Mouse (Mus musculus): Measurements from ENCODE around the gene Gpatch8. TPM values are rescaled to one million over a fixed set of nuclear protein-coding genes. Genes with fewer than 3 reads are reported as not detected.
A peak's percentile ranks its signal among the peaks of the same experiment; 100 is the strongest.

Gpatch8 gene
- 10 to 100 TPM; 46.6 to 55.7 TPM for total RNA-seq (2021)

DNA sequence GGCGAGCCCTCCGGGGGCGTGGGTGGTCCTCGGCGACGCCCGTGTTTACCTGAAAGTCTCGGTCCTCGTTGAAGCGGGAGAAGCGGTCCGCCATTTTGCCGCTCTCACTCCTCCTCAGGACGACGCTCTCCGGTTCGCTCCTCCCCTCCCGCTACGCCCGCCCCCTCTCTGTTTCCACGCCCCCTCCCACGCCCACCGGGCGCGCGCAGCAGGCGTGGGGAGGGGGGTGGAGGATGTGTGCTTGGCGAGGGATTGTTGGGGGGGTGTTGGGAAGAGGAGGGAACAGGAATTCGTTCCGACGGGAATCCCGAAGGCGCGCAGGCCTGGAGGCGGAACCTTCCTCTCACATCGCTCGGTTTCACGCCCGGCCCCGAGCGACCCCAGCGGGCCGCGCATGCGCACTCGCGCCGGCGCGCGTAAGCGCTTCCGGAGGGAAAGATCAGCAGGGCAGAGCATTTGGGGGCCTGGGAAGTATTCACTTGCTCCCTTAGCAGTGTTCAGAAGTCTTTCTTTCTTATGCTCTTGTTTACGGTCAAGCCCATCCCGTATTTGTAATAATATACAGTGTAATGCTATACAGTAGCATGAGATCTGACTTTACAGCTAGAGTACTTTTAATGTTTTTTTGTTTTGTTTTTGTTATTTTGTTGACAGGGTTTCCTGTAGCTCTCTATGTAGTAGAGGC, at the start of gene Gpatch8:
Gene Gpatch8 (minus strand): TSS at position 362 of the 685 bp plus-strand sequence.
- peak; percentile 91 to 96 for DNase-seq (ENCODE audit: low spot score in 2 of 2)
- intact Hi-C loops (cut with DNase I): loop anchor here (5.0 kb wide), 1 partner anchor 69 kb away; no protein-coding TSS in a partner anchor

DNA sequence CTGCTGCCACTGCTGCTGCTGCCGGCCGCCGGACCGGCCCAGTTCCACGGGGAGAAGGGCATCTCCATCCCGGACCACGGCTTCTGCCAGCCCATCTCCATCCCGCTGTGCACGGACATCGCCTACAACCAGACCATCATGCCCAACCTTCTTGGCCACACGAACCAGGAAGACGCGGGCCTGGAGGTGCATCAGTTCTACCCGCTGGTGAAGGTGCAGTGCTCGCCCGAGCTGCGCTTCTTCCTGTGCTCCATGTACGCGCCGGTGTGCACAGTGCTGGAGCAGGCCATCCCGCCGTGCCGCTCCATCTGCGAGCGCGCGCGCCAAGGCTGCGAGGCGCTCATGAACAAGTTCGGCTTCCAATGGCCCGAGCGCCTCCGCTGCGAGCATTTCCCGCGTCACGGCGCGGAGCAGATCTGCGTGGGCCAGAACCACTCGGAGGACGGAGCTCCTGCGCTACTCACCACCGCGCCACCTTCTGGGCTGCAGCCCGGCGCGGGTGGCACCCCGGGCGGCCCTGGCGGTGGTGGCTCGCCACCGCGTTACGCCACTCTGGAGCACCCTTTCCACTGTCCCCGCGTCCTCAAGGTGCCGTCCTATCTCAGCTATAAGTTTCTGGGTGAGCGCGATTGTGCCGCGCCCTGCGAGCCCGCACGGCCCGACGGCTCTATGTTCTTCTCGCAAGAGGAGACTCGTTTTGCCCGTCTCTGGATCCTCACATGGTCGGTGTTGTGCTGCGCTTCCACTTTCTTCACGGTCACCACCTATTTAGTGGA, 48.8 kb upstream of the Gpatch8 start:
- peak; percentile 35 to 41 for DNase-seq (ENCODE audit: low spot score in 2 of 2)
- intact Hi-C loops (cut with DNase I): no loop called here

DNA sequence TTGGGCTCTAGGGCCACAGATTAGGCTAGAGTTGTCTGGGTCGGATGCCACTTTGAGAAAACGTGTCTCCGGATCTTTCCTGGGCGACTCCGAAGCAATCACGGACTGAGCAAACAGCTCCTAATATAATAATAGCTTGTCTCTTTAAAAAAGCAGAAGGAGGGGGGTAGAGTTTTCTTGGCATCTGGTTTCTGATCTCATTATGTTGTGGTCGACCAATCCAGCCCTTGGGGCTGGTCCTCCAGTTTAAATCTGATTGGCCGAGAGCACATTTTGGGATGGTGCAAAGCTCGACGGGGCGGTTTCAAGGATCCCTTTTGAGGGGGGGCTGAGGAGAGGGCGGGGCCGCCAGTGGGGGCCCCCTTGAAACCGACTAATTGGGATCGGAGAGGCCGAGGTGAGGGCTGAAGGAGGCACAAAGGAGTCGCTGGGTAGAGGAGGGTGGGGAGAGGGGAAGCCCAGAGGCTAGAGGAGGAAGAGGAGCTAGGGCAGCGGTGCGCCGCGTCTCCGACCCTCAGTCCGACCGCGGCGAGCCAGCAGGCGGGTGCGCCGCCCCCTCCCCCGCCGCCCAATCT, 47.9 kb upstream of the Gpatch8 start, which contains the start of gene Fzd2:
Gene Fzd2 (plus strand): TSS at position 387 of the 575 bp plus-strand sequence.
- peak; percentile 57 to 85 for DNase-seq (ENCODE audit: low spot score in 2 of 2)
- intact Hi-C loops (cut with DNase I): no loop called here

DNA sequence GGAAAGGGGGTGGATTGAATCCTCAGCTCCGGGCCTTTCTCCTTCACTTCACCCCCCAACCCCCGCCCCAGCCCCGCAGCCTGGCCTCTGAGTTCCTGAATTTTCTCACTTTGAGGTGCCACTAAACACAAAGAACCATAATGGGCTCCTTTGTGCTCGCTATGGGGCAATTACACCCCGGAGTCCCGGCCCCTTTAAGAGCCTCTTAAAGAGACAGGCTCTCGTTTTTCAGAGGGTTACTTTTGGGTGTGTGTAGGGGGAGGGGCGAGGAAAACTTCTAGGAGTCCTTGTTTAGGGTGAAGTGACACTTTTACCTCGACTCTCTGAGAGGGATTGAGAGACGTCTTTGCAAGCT, 47.3 kb upstream of the Gpatch8 start:
- DNase-seq (ENCODE audit: low spot score in 2 of 2): peak in 1 of 2 experiments; percentile 29
- intact Hi-C loops (cut with DNase I): no loop called here

DNA sequence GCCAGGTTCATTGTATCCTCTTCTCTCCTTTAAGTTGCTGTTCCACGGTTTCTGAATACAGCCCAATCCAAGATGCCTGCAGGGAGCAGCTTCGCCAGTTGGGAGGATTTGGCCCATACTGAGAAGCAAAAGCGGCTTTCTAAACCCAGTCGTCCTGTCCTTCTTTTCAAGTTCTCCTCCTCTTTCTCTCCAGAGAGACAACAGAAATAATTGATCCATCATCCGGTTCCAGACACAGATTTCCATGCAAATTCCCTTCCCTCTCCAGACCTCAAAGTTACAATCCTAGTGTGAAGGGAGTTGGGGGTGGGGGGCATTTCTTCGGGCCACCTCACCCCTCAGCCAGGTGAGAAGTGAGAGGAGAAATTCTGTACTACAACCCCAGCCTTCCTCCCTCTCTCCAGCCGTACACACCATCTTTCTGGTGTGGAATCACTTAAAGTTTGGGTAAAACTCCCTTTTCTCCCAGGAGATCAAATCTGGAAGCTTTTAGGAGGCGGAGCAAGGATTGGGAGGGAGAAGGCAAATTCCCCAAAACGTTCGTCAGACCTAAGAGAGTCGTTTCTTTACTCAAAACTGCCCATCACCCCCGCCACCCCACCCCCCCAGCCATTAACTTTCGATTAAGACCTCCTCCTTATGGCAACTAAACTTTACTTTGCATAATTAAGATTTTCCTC, 46.8 kb upstream of the Gpatch8 start:
- DNase-seq (ENCODE audit: low spot score in 2 of 2): no peak
- intact Hi-C loops (cut with DNase I): no loop called here

DNA sequence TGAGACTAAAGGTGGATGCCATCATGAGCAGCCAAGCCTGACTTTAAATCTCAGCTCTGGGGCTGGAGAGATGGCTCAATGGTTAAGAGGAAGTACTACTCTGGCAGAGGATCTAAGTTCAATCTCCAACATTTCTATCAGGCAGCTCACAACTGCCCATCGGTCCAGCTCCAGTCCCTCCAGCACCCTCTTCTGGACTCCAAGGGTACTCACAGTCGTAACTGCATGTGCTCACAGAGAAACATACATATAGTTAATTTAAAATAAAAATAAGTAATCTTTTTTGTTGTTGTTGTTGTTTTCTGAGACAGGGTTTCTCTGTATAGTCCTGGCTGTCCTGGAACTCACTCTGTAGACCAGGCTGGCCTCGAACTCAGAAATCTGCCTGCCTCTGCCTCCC, 43.7 kb upstream of the Gpatch8 start:
- intact Hi-C loops (cut with DNase I): loop anchor here (10.0 kb wide), 1 partner anchor 225 kb away; no protein-coding TSS in a partner anchor
- DNase-seq (ENCODE audit: low spot score in 2 of 2): no peak

DNA sequence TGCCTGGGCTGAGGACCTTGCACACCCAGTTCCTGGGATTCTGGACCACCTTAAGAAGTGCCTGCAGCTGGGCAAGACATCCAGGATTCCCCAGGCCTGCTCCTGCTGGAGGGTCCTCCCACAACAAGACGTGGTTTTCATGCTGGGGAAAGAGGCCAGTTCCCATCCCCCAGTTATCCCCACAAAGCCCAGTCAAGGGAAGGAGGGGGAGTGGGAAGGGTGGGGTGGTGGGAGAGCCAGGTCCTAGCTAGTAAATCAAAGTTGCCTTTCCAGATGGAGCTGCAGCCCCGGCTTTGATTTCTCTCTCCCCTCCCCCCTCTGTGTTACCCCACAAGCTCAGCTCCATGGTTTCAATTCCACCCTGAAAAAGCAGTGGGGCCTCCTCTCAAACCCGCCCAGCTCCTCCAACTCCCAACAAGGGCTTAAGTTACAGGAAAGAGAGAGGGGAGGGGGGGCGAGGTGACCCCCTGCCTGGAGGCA, 39.2 kb upstream of the Gpatch8 start:
- intact Hi-C loops (cut with DNase I): loop anchor here (10.0 kb wide), 1 partner anchor 221 kb away; no protein-coding TSS in a partner anchor

DNA sequence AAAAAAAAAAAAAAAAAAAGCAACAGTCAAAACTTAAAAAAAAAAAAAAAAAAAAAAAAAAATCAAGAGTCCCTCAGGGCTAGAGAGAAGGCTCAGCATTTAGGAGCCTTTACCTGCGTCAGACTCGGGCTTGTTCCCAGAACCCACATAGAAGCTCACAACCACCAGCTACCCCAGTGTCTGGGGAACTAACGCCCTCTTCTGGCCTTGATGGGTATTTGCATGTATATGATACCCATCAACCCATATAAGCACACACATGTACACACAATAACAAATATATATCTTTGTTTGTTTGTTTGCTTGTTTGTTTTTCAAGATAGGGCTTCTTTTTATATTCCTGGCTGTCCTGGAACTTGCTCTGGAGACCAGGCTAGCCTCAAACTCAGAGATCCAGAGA, 31.4 kb upstream of the Gpatch8 start:
- DNase-seq (ENCODE audit: low spot score in 2 of 2): no peak
- intact Hi-C loops (cut with DNase I): no loop called here

More for the DNA sequence above, 39.2 kb upstream of the Gpatch8 start:
- no peak for DNase-seq (ENCODE audit: low spot score in 2 of 2)

DNA sequence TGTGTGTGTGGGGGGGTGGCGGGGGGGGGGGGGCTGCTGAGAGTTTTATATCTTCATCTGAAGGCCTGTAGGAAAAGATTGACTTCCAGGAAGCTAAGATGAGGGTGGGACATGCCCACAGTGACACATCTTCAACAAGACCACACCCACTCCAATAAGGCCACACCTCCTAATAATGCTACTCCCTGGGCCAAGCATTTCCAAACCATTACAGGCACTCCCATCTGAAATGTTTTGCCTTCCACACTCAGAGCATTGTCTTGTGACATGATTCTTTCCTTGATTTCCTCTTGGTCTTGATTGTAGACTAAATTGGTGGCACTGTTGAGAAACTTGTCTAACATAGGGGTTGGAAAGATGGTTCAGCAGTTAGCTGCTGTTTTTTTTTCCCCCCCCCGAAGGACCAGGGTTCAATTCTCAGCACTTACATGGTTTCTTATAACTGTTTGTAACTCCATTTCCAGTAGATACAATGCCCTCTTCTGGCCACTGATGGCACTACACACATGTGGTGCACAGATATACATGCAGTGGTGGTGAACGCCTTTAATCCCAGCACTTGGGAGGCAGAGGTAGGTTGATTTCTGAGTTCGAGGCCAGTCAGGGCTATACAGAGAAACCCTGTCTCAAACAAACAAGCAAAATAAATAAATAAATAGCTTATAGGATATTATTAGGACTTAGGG, 30.4 kb upstream of the Gpatch8 start:
- intact Hi-C loops (cut with DNase I): no loop called here
- DNase-seq (ENCODE audit: low spot score in 2 of 2): no peak

DNA sequence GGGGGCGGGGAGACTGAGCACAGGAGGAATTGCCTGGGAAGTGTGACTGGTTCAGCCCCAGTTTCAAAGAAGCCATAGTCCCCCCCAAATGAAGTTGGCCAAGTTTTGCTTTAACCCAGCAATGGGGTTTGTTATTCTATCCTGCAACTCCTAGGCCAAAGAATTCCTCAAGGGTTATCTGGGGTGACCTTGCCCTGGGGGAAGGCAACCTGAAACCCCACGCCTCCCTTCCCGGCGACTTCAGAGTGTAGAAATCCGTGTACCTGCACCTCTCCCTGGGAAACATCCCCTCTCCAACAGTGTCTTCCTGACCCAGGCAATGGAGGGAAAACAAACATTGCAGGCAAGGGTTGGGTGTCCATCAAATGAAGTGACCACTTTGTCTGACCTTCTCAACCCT, 26.5 kb upstream of the Gpatch8 start:
- intact Hi-C loops (cut with DNase I): no loop called here
- no peak for DNase-seq (ENCODE audit: low spot score in 2 of 2)

DNA sequence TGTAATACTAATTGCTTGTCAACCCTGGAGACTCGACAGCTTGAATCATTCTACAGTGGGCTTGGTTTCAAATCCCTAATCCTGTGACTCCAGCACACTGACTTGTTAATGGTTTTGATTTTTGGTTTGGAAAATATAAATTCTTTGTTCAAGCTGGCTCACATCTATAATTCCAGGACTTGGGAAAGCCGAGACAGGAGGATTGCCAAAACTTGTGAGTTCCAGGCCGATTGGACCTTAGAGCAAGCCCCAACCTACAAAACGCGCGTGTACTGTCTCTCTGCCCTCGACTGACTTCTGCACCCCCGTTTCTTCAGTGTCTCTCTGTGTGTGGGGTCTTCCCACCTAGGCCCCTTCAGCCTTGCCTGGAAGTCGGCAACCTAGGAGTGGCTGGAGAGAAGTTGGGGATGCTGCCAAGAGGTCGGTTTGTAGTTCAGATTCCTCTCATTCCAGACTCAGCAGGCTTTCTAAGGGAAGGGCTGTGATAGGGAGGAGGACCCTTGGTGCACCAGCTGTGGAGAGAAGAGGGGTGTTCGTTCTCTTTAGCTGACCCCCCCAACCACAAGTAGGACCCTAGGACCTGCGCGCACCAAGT, 25.9 kb upstream of the Gpatch8 start:
- no peak for DNase-seq (ENCODE audit: low spot score in 2 of 2)
- intact Hi-C loops (cut with DNase I): no loop called here

DNA sequence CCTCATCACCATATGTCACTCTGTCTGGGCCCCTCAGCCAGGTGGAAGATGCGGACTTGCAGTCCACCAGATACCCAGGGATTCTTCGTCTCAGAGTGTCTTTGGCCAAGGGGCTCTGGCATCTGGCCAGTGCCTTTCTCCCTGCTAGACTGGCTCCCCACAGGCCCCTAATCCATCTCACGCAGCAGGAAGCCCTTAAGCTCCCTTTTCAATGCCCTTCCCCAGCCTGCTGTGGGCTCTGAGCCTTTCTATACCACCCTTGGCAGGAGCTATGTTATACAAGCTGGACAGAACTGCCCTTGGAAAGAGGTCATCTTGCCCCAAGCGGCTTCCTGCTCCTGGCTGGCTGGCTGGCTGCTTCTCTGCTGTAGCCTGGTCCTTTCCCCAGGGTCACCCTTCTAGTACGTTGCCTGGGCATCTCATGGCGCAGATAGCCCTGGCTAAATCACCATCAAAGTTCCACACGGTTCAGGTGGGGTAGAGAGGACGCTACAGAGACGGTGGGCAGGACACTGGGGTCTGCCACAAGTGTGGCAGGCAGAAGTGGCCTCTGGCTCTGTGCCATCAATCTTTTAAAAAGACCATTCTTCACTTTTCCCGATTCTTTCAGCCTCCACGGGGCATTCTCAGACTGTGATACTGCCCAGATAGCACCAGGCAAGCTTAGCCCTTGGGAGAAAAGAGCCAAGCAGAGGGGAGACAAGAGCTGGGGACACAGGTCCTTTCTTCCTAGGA, 25.3 kb upstream of the Gpatch8 start:
- no peak for DNase-seq (ENCODE audit: low spot score in 2 of 2)
- intact Hi-C loops (cut with DNase I): no loop called here

DNA sequence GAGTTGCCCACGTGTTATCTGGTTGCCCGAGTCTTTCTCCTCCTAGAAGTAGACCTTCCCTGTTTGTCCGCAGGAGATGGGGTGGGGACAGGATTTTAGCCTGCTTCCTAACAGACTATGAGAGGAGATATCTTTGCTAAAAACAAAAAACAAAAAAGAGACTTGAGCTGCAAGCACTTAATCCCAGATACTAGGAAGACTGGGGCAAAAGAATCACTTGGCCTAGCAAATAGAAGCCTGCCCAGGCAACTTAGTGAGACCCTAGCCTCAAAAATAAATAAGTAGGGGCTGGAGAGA, 23.8 kb upstream of the Gpatch8 start:
- intact Hi-C loops (cut with DNase I): no loop called here
- no peak for DNase-seq (ENCODE audit: low spot score in 2 of 2)

DNA sequence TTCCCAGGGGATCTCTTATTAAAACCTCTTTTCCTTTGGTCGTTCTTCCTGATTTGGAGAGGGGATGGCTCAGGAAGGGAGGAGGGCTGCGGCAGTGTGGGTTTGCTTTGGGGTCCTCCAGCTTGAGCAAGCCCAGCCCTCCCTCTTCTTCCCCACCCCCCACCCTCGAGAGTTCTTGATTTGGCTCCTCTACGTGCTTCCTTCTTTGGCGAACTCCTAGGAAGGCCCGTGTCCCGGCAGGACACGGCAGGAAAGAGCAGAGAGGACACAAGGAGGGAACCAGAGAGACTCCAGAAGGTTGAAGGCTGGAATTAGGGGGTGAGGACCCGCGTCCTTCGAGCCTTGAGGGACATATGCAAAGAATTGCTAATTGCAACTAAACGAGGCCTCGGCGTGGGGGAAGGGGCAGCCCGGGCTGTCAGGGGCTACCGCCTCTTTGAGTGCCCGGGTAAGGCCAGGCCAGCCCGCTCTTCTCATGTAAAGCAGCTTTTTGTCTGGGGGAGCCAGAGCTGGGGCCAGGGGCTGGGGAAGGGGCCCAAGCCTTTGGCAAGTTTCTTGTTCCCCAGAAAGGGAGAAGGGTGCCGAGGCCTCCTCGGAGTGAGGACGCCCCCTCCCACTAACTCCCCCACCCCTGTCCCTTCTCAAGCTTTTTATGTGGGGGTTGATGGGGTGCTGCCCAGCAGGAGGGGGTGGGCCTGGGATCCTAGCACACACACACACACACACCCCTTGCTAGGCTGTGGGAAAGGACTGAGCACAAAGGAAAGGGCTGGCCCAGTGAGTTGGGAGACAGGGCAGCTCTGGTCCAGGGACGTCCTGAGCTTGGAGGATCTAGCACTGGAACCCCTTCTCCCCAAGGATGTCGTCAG, 23.2 kb upstream of the Gpatch8 start, which contains the start of gene Gm11627:
Gene Gm11627 (minus strand): TSS at position 297 of the 869 bp plus-strand sequence.
- DNase-seq (ENCODE audit: low spot score in 2 of 2): peak; percentile 8 to 33
- intact Hi-C loops (cut with DNase I): no loop called here

DNA sequence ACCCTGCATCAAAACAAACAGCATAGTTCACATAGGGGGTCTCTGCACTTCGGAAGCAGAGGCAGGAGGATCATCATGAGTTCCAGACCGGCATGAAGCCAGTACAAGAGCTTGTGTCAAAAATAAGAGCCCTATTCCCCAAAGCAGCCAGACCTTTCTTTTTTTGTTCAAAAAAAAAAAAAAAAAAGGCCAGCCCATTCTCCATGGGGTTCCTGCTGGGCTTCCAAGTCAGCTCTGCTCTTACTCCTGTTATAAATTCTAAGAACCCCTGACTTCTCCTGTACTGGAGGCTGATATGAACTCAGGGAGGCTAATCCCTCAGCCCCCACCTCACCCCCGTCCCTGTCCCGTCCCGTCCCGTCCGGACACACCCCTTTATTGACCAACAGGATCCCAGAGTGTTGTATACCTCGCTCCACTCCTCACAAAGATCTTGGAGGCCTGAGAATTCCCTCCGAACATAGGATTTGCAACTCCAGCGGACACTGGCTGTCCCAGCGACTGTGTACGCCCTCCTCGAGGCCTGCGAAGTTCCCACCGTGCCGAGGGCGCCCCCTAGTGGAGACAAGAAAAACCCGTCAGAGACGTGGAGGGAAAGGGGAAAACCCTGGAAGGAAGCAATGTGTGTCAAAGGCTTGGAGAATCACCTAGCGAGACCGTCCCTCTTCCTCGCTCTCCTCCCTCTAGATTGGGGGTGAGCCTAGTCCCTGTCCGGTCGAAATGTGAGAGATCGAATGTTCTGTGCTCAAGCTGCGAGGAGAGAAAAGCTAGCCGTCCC, 22.3 kb upstream of the Gpatch8 start:
- peak; percentile 48 to 66 for DNase-seq (ENCODE audit: low spot score in 2 of 2)
- intact Hi-C loops (cut with DNase I): no loop called here

DNA sequence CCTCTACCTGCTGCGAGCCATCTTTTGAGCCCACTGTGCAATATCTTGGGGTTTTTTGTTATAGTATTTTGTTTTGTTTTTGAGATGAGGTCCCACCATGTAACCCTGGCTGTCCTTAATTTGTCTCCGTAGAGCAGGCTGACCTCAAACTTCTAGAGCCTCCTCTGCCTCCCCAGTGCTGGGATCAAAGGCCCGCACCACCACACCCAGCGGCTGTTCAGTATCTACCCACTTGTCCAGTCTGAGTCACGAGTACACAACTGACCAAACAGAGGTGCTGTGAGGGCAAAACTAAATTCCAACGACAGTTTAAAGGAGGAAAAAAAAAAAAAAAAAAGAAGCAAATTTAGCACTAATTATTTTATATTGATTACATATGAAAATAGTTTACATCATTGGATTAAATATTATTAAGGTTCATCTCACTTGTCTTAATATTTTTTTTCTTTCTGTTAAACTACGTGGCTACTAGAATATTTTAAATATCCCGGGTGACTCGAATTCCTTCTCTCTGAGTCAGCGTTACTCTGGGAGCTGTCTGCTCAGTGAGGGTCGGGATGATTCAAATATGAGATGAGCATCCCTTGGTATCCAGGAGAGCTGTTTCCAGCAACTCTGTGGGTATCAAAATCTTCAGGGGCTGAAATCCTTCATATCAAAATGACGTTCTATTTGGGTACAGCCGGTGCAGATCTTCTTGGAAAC, 20.0 kb upstream of the Gpatch8 start:
- intact Hi-C loops (cut with DNase I): no loop called here

More for the DNA sequence above, 20.0 kb upstream of the Gpatch8 start:
- no peak for DNase-seq (ENCODE audit: low spot score in 2 of 2)
